Mouse (Mus musculus): Measurements from ENCODE around the gene Rnf2.

DNA sequence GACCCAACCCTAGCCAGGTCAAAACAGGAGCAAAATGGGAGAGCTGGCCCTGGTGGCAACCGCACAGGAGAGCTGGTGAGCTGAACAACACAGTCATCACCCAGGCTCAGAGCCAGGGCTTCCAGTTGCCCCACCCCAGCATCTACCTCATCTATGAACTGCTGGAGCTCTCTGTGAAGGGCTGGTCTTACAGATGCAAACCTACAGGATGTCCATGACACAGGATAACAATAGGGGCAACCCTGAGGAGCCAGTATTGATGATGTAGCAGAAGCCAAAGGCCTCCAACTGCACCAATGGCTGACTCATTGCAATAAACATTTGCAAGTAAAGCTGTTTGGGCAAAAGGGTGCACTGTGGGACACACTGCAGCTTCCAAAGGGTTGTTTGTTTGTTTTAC lies 15.0 kb upstream of the Rnf2 start:
- no peak for TF ChIP-seq POLR2A (IDR thresholded peaks at IDR 0.05; ENCODE audit: insufficient read length, low read depth)
- no peak for TF ChIP-seq MAX (IDR thresholded peaks at IDR 0.05; ENCODE audit: low read depth)
- TF ChIP-seq POLR2AphosphoS2 (IDR thresholded peaks at IDR 0.05; ENCODE audit: insufficient read length, low read depth): no peak
- TF ChIP-seq USF1 (IDR thresholded peaks at IDR 0.05; ENCODE audit: low read depth): no peak
- TF ChIP-seq MYOD1 (IDR thresholded peaks at IDR 0.05; ENCODE audit: control insufficient read depth in 1 of 3, insufficient read length in 2 of 3, low read depth in 2 of 3): no peak
- no peak for TF ChIP-seq MYOG (IDR thresholded peaks at IDR 0.05; ENCODE audit: control insufficient read depth in 1 of 3, insufficient read depth in 1 of 3, insufficient read length in 2 of 3, low read depth in 2 of 3)
- no peak for TF ChIP-seq SRF (IDR thresholded peaks at IDR 0.05; ENCODE audit: control insufficient read depth, insufficient read length, low read depth)

Data from myocyte (in vitro differentiated cells).